Mouse (Mus musculus) bone marrow macrophage, adult 2 months (primary cell): Measurements from ENCODE around the gene 1700013G24Rik. TPM values are rescaled to one million over a fixed set of nuclear protein-coding genes. Genes with fewer than 3 reads are reported as not detected.
A peak's percentile ranks its signal among the peaks of the same experiment; 100 is the strongest.

ENCODE experiments used
- H3K27ac ChIP-seq: 2 replicates; pipeline ENCODE4 v1.5.1; 2012; ENCODE audit warnings: low read depth, low read length; ENCODE audit not compliant: insufficient read depth
- H3K4me1 ChIP-seq: 2 replicates; pipeline ENCODE4 v1.6.1; 2012; ENCODE audit warnings: low read length; ENCODE audit not compliant: control insufficient read depth, insufficient read depth
- H3K4me3 ChIP-seq: 2 replicates; pipeline ENCODE4 v1.5.1; 2012; ENCODE audit warnings: mild to moderate bottlenecking, low read length, moderate library complexity; ENCODE audit not compliant: insufficient read depth
- CTCF ChIP-seq: IDR thresholded peaks from 2 replicates; pipeline ENCODE4 v1.5.1; 2012; ENCODE audit warnings: low read depth, mild to moderate bottlenecking, low read length, moderate library complexity
- POLR2A ChIP-seq: IDR thresholded peaks from 2 replicates; pipeline ENCODE4 v1.6.1; 2012; ENCODE audit warnings: mild to moderate bottlenecking, low read depth, low read length, borderline replicate concordance
- polyA plus RNA-seq: library from polyadenylated mRNA; stranded (reverse); fragments of >200 nt; gene quantifications from 2 replicates; pipeline ENCODE4 v1.2.4, GENCODE M21; 2012; ENCODE audit not compliant: missing spikeins, insufficient read depth, insufficient read length

The 1700013G24Rik gene
- polyA plus RNA-seq, 1 experiment = not detected

GRCm38 (mm10) chr4:137438842-137439241 is 14.2 kb upstream of the 1700013G24Rik start:
- TF ChIP-seq CTCF = no peak

DNA sequence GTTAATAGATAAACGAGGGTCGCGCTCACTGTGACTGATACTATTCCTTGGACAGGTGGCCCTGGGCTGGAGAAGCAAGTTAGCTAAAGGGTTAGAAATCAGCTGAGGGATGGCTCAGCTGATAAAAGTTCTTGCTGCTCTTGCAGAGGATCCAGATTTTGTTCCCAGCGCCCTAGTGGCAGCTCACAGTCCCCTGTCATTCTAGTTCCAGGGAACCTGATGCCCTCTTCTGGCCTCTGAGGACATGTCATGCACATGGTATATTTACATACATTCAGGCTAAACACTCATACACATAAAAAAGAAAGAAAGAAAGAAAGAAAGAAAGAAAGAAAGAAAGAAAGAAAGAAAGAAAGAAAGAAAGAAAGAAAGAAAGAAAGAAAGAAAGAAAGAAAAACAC is 11.8 kb upstream of the 1700013G24Rik start:
- TF ChIP-seq POLR2A (no peak), CTCF (no peak)
- Histone ChIP-seq H3K27ac (no peak overlapping the region), H3K4me3 (no peak overlapping the region), H3K4me1 (no peaks in the 10 kb centered on the region)

More at GRCm38 (mm10) chr4:137438842-137439241, 14.2 kb upstream of the 1700013G24Rik start:
- H3K27ac ChIP-seq = no peak overlapping the region
- no peaks in the 10 kb centered on the region for H3K4me1 ChIP-seq
- H3K4me3 ChIP-seq = no peak overlapping the region

DNA sequence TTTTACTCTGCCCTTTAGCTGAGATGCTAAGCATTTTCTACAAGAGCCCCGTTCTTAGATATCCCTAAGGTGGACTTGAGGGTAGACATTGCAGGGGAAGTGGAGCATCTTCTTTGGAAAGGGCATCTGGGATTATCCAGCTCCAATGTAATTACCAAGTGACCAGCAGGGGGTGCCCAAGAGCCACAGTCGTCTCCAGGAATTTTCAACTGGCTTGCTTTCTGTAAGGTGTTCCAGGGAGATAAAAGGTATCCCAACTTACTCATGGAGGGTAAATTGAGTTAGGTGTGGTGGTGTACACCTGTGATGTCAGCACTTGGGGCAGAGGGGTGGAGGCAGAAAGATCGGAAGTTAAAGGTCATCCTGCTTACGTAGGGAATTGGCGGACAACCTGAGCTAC is 9.5 kb upstream of the 1700013G24Rik start:
- TF ChIP-seq CTCF (peak; percentile 65), POLR2A (no peak)
- no peak overlapping the region for H3K27ac ChIP-seq
- H3K4me3 ChIP-seq = no peak overlapping the region
- no peaks in the 10 kb centered on the region for H3K4me1 ChIP-seq

DNA sequence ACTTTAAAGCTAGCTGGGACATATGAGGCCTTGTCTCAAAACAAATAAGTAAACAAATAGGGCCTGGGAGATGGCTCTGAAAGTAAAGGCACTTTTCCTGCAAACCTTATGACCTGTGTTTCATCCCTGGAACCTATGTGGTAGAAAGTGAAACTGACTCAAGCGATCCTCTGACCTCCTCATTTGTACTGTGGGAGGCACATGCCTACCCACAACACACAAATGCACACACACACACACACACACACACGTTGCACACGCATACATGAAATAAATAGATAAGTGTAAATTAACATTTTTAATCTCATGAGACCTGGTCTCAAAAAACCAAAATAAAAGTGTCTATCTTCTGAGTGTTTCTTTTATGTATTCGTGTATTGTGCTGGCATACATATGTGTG is 7.2 kb upstream of the 1700013G24Rik start:
- Histone ChIP-seq H3K4me3 (no peak overlapping the region), H3K4me1 (no peaks in the 10 kb centered on the region), H3K27ac (no peak overlapping the region)
- TF ChIP-seq CTCF (no peak), POLR2A (no peak)

- no peak for TF ChIP-seq POLR2A
- no peak for TF ChIP-seq CTCF
- no peaks in the 10 kb centered on the region for H3K4me1 ChIP-seq
- no peak overlapping the region for H3K27ac ChIP-seq
- no peak overlapping the region for H3K4me3 ChIP-seq
Measured at GRCm38 (mm10) chr4:137447363-137448196, 5.5 kb upstream of the 1700013G24Rik start.

- H3K4me1 ChIP-seq = no peaks in the 10 kb centered on the region
- H3K27ac ChIP-seq = no peak overlapping the region
- no peak overlapping the region for H3K4me3 ChIP-seq
- TF ChIP-seq CTCF = no peak
- no peak for TF ChIP-seq POLR2A
Measured at GRCm38 (mm10) chr4:137448197-137448596, 4.9 kb upstream of the 1700013G24Rik start.

DNA sequence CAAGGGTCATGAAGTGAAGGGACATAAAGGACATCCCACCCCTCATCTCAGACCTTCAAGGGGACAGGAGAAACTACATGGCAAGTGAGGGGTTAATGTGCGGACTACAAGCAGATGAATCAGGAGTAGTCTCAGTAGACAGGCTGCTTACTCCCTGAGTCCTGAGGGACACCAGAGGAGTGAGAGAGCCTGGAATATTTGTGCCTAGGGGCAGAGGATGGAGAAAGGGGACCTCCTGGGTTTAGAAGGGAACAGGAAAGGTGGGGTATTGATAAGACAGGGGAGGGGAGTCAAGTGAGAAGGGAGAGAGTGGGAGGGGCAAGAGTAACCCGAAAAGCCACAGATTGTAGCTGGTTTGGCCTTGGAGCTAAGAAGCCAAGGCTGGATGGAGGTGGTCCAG is 4.4 kb upstream of the 1700013G24Rik start:
- H3K4me1 ChIP-seq = no peaks in the 10 kb centered on the region
- H3K4me3 ChIP-seq = no peak overlapping the region

GRCm38 (mm10) chr4:137449132-137449531 is 4.0 kb upstream of the 1700013G24Rik start:
- TF ChIP-seq CTCF (no peak), POLR2A (no peak)
- Histone ChIP-seq H3K4me3 (no peak overlapping the region), H3K4me1 (no peaks in the 10 kb centered on the region), H3K27ac (no peak overlapping the region)

More for the DNA sequence above, 4.4 kb upstream of the 1700013G24Rik start:
- no peak for TF ChIP-seq CTCF
- no peak for TF ChIP-seq POLR2A
- no peak overlapping the region for H3K27ac ChIP-seq

GRCm38 (mm10) chr4:137449715-137450114 is 3.4 kb upstream of the 1700013G24Rik start:
- TF ChIP-seq POLR2A = no peak
- no peak for TF ChIP-seq CTCF
- Histone ChIP-seq H3K4me3 (no peak overlapping the region), H3K4me1 (no peaks in the 10 kb centered on the region), H3K27ac (no peak overlapping the region)

DNA sequence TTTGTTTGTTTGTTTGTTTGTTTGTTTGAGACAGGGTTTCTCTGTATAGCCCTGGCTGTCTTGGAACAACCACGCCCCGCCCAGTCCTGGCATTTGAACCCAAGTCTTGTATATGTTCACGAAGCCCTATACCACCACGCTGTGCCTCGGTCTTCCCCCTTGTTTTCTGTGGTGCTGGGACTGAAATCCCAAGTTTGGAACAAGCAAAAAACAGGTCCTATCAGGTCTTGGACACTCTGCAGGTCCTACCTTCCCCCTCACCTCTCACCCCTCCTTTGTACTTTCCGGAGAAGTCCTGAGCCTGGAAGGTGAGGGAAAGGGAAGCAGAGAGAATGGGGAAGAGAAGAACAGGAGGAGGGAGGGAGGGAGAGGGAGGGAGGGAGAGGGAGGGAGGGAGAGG is 894 bp upstream of the 1700013G24Rik start:
- Histone ChIP-seq H3K4me1 (no peaks in the 10 kb centered on the region), H3K27ac (no peak overlapping the region), H3K4me3 (no peak overlapping the region)
- TF ChIP-seq CTCF (no peak), POLR2A (no peak)

DNA sequence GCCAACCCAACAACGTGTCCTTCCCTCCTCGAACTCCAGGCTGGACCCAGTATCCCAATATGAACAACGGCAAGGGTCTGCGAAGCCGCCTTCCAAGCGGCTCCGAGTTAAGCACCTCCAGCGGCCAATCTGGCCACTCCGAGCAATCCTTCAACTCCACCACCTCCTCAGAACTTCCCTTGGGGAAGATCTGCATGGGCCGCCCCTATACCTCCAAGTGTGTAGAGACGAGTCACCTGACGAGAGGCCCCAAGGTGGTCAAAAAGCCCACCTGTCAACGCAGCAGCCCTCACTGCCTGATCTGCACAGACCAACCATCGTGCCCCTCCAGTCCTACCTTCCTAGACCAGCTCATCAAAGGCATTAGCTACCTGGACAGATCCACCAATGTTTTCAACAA is 1.5 kb downstream of the 1700013G24Rik start:
- Histone ChIP-seq H3K4me3 (no peak overlapping the region), H3K27ac (no peak overlapping the region), H3K4me1 (0 out of 2 replicates have a peak, but pooled peaks cover 3% of the 10 kb centered on the region)
- TF ChIP-seq CTCF (no peak), POLR2A (no peak)
